Mouse (Mus musculus): ENCODE results near the gene Eif4g2. TPM values are rescaled to one million over a fixed set of nuclear protein-coding genes. Genes with fewer than 3 reads are reported as not detected.

Gene Eif4g2
- polyA plus RNA-seq, 1 experiment from 2014 or later = 917 TPM

GRCm38 (mm10) chr7:111085153-111085552, 2.3 kb upstream of the Eif4g2 start:
- Histone ChIP-seq H3K4me3 (no peak overlapping the region), H3K4me1 (peaks cover 13% of the 10 kb centered on the region), H3K9ac (no peak overlapping the region), H3K36me3 (peaks cover 15% of the 10 kb centered on the region), H3K27me3 (no peaks in the 10 kb centered on the region), H3K27ac (no peak overlapping the region), H3K4me2 (replicated peaks) (no peak overlapping the region), H3K9me3 (no peaks in the 10 kb centered on the region)
- ATAC-seq (ENCODE audit: low FRiP score, low read depth) = no peak

- Histone ChIP-seq H3K27me3 (no peaks in the 10 kb centered on the region), H3K9me3 (no peaks in the 10 kb centered on the region), H3K4me3 (no peak overlapping the region), H3K4me2 (replicated peaks) (no peak overlapping the region), H3K4me1 (peaks cover 20% of the 10 kb centered on the region), H3K27ac (no peak overlapping the region), H3K36me3 (peaks cover 22% of the 10 kb centered on the region), H3K9ac (no peak overlapping the region)
- WGBS = 74% methylated on average over 2 of the region's 2 CpGs
- ATAC-seq (ENCODE audit: low FRiP score, low read depth) = no peak
Observed at GRCm38 (mm10) chr7:111084443-111084842, 1.6 kb upstream of the Eif4g2 start.

GRCm38 (mm10) chr7:111083733-111084120, 897 bp upstream of the Eif4g2 start:
- 10% methylated on average over 4 of the region's 4 CpGs for WGBS
- Histone ChIP-seq H3K4me3 (peak overlapping the region; percentile 99), H3K4me2 (replicated peaks) (peak overlapping the region; percentile 65), H3K9me3 (no peaks in the 10 kb centered on the region), H3K27me3 (no peaks in the 10 kb centered on the region), H3K36me3 (peaks cover 29% of the 10 kb centered on the region), H3K27ac (peak overlapping the region; percentile 100), H3K4me1 (peaks cover 22% of the 10 kb centered on the region), H3K9ac (peak overlapping the region; percentile 91)
- no peak for ATAC-seq (ENCODE audit: low FRiP score, low read depth)

DNA sequence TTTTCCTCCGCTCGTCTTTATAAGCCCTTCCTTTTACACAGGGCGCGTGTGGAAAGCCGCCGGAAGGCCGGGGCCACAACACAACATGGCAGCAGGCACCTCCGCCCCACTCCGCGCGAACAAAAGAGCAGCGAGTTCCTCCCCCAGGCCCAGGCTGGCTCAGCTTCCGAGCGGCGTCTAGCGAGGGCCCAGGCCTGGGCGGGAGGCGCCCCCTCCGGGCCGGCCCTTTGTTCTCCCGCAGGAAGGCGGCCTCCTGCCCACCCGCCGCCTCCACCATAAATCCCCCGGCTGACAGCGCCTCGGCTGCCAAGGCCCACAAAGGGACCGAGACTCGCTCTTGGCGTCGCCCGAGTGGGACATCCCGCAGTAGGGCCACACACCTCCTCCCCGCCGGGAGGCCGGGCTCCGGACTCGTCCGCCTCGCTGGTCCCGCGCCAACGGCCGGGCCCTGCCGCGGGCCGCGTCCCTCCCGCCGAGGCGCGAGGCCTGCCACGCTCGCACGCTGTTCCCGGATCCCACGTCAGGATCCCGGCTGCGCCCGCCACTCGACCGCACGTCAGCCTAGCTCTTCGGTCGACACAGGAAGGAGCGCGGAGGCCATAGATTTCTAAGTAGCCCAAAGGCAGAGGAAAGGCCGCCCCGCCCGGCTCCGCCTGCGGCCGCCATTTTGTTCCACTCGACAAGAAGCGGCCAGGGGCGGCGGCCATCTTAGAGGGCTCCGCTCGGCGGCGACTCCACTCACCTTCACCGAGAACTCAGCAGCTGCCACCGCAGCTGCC, 598 bp downstream of the Eif4g2 start:
- H3K9me3 ChIP-seq = no peaks in the 10 kb centered on the region
- no peaks in the 10 kb centered on the region for H3K27me3 ChIP-seq
- under 1% methylated on average over 83 of the region's 83 CpGs for WGBS
- peak; percentile 82 for ATAC-seq (ENCODE audit: low FRiP score, low read depth)
- peak overlapping the region; percentile 92 for H3K4me2 ChIP-seq (replicated peaks)
- peak overlapping the region; percentile 100 for H3K27ac ChIP-seq
- peak overlapping the region; percentile 99 for H3K4me3 ChIP-seq
- peaks cover 23% of the 10 kb centered on the region for H3K4me1 ChIP-seq
- H3K9ac ChIP-seq = peak overlapping the region; percentile 100
- peaks cover 44% of the 10 kb centered on the region for H3K36me3 ChIP-seq

- WGBS = 91% methylated on average over 3 of the region's 3 CpGs
- Histone ChIP-seq H3K9me3 (no peaks in the 10 kb centered on the region), H3K9ac (peak overlapping the region; percentile 100), H3K36me3 (peaks cover 57% of the 10 kb centered on the region), H3K4me3 (peak overlapping the region; percentile 99), H3K27ac (0 out of 2 replicates have a peak overlapping the region, but pooled peaks have one; percentile 100), H3K27me3 (no peaks in the 10 kb centered on the region), H3K4me2 (replicated peaks) (peak overlapping the region; percentile 92), H3K4me1 (peaks cover 23% of the 10 kb centered on the region)
- ATAC-seq (ENCODE audit: low FRiP score, low read depth) = no peak
Observed at GRCm38 (mm10) chr7:111080876-111081275, 2.0 kb downstream of the Eif4g2 start.

DNA sequence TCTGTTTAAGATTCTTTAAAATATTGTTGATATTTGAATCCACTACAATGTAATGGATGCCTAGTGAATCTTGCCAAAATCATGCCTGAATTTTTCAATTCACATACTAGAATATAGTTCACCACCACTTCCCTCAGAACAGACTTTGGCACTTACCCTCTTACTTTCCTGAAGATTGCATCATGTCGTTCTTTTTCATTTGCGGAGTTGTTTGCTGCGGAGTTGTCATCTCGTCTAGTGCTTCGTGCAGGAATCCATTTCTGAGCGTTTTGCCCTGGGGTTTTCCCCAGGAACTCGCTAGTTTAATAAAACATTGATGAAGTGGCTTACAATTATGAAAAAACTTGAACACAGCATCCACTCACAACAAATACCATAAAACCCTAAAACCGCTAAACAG, 2.8 kb downstream of the Eif4g2 start:
- Histone ChIP-seq H3K4me2 (replicated peaks) (peak overlapping the region; percentile 92), H3K27ac (no peak overlapping the region), H3K9ac (no peak overlapping the region), H3K4me1 (peaks cover 23% of the 10 kb centered on the region), H3K4me3 (peak overlapping the region; percentile 99; the same call in 1 of the 2 replicates), H3K9me3 (no peaks in the 10 kb centered on the region), H3K36me3 (peaks cover 64% of the 10 kb centered on the region), H3K27me3 (no peaks in the 10 kb centered on the region)
- WGBS = 85% methylated on average over 8 of the region's 8 CpGs
- no peak for ATAC-seq (ENCODE audit: low FRiP score, low read depth)

- Histone ChIP-seq H3K27ac (no peak overlapping the region), H3K36me3 (peaks cover 80% of the 10 kb centered on the region), H3K9me3 (no peaks in the 10 kb centered on the region), H3K4me2 (replicated peaks) (no peak overlapping the region), H3K27me3 (no peaks in the 10 kb centered on the region), H3K4me1 (peaks cover 23% of the 10 kb centered on the region), H3K4me3 (no peak overlapping the region), H3K9ac (no peak overlapping the region)
- WGBS = 95% methylated on average over 4 of the region's 4 CpGs
- ATAC-seq (ENCODE audit: low FRiP score, low read depth) = no peak
Observed at GRCm38 (mm10) chr7:111078271-111078670, 4.6 kb downstream of the Eif4g2 start.

DNA sequence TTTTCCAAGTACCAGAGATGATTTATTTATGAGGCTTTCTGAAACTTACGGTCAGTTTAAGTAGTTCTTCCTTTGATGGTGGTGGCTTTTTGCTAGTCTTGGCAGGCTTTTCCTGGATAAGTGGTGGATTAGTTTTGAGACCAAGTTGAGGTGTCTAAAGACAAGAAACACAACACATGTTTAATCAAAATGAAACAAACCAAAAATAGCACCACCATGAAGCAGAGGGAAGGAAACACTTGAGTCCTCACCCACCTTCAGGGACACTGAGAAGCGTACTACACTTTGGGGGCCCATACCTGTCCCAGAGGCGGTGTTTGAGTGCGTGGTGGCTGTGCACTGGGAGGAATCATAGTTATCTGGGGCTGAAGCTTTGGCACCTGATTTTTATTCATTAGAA, 7.5 kb downstream of the Eif4g2 start:
- Histone ChIP-seq H3K36me3 (peaks cover 94% of the 10 kb centered on the region), H3K27me3 (no peaks in the 10 kb centered on the region), H3K9ac (no peak overlapping the region), H3K4me2 (replicated peaks) (no peak overlapping the region), H3K27ac (no peak overlapping the region), H3K4me3 (no peak overlapping the region), H3K9me3 (no peaks in the 10 kb centered on the region), H3K4me1 (peaks cover 12% of the 10 kb centered on the region)
- ATAC-seq (ENCODE audit: low FRiP score, low read depth) = no peak
- WGBS = 94% methylated on average over 4 of the region's 4 CpGs

DNA sequence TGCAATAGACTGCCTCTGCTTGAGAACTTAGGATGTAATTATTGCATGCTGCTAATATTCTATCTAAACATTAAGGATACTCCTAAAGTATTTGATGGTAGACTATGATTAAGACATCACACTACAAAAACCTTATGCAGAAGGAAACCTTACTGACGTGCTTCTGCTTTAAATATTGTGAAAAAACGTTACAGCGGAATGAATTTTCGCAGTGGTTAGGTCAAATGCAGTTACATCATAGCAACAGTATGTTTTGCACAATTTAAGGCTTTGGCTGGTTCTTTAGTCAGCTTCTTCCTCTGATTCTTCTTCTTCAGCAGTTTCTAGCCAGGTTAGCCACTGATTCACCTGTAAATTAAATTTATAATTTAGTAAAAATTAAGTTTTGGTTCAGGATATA, 10.4 kb downstream of the Eif4g2 start:
- WGBS = 92% methylated on average over 4 of the region's 4 CpGs
- Histone ChIP-seq H3K27me3 (no peaks in the 10 kb centered on the region), H3K4me3 (no peak overlapping the region), H3K9ac (no peak overlapping the region), H3K27ac (no peak overlapping the region), H3K4me2 (replicated peaks) (no peak overlapping the region), H3K9me3 (peaks cover 15% of the 10 kb centered on the region), H3K4me1 (no peaks in the 10 kb centered on the region), H3K36me3 (peaks cover 93% of the 10 kb centered on the region)
- no peak for ATAC-seq (ENCODE audit: low FRiP score, low read depth)

DNA sequence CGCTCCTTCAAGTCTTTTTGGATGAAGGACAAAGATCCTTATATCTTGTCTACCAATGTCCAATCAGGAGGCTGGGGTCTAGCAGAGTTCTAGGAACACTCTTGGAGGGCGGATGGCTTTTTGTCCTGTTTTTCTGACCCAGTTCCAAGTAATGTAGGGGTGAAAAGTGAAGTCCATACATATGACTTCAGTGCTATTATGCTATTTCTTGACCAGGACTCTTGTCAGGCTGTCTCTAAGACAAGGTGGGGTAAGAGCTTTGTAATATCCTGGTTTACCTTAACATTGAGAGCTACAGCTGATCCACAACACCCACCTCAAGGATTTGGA, 12.7 kb downstream of the Eif4g2 start:
- peaks cover 16% of the 10 kb centered on the region for H3K9me3 ChIP-seq
- no peaks in the 10 kb centered on the region for H3K27me3 ChIP-seq
- 0 out of 2 replicates have a peak, but pooled peaks have one; percentile 12 for ATAC-seq (ENCODE audit: low FRiP score, low read depth)
- no peak overlapping the region for H3K4me3 ChIP-seq
- peaks cover 74% of the 10 kb centered on the region for H3K36me3 ChIP-seq
- H3K27ac ChIP-seq = no peak overlapping the region
- H3K4me2 ChIP-seq (replicated peaks) = no peak overlapping the region
- no peaks in the 10 kb centered on the region for H3K4me1 ChIP-seq
- 93% methylated on average over 2 of the region's 2 CpGs for WGBS
- H3K9ac ChIP-seq = no peak overlapping the region

DNA sequence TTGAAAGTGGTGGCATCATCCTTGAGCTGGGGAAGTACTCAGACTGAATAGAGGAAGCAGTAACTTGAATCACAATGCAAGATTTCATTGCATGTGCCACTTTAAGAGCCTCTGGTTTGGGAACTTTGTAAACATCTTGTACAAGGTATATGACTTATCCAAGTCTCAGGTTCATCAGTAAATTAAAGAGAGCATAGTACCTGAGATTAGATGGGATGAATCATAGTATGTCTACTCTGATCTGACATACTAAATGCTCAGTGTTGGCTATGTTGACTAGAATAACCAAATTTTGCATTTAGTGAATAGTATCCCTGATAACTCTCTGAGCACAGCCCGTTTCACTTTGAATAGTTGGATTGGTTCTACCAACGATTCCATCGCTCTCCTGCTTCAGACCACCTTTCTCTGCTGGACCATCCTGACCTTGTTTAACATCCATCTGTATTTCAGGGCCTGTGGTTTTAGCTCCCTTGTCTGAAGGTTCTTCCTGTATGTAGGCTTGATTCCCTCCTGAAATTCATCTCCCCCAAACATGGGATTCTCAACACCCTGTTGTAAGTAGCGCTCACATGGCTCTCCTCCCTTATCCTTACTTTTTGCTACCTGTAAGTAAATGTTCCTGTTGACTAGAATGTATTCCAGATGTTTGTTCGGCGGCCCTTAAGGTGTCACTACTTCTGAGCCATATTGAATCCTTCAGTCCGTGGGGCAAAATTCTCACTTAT, 13.2 kb downstream of the Eif4g2 start:
- Histone ChIP-seq H3K9me3 (peaks cover 16% of the 10 kb centered on the region), H3K27me3 (no peaks in the 10 kb centered on the region), H3K4me3 (no peak overlapping the region), H3K4me1 (no peaks in the 10 kb centered on the region), H3K9ac (no peak overlapping the region), H3K4me2 (replicated peaks) (no peak overlapping the region), H3K27ac (no peak overlapping the region), H3K36me3 (peaks cover 68% of the 10 kb centered on the region)
- WGBS = 85% methylated on average over 7 of the region's 7 CpGs
- ATAC-seq (ENCODE audit: low FRiP score, low read depth) = peak; percentile 30; the same call in 1 of the 2 replicates

DNA sequence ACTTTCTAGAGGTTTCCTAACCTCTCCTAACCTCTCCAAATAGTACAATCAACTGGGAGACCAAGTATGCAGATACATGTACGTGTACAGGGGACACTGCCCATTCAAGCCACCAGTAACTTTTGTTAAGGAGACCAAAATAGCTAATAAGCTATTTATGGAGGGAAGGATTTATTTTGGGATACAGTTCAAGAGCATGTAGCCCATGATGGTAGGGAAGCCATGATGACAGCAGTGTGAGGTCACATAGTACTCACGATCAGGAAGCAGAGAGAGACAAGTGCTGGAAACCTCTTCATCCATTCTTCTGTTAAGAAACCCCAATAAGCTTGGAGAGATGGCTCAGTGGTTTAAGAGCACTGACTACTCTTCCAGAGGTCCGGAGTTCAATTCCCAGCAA, 14.6 kb downstream of the Eif4g2 start:
- Histone ChIP-seq H3K4me1 (no peaks in the 10 kb centered on the region), H3K4me2 (replicated peaks) (no peak overlapping the region), H3K27me3 (no peaks in the 10 kb centered on the region), H3K36me3 (peaks cover 57% of the 10 kb centered on the region), H3K9ac (no peak overlapping the region), H3K27ac (no peak overlapping the region), H3K9me3 (peaks cover 16% of the 10 kb centered on the region), H3K4me3 (no peak overlapping the region)
- no peak for ATAC-seq (ENCODE audit: low FRiP score, low read depth)
- WGBS = 94% methylated on average over 3 of the region's 3 CpGs
